Mouse (Mus musculus) lung, postnatal 0 days (tissue): Measurements from ENCODE around the gene Gm28372.

Experiments
- CTCF ChIP-seq: IDR thresholded peaks from 2 replicates; pipeline ENCODE4 v1.5.1; 2016; ENCODE audit warnings: antibody characterized with exemption, mild to moderate bottlenecking
- EP300 ChIP-seq: IDR thresholded peaks from 2 replicates; pipeline ENCODE4 v1.6.1; 2016; ENCODE audit warnings: antibody characterized with exemption, mild to moderate bottlenecking, control low read depth

DNA sequence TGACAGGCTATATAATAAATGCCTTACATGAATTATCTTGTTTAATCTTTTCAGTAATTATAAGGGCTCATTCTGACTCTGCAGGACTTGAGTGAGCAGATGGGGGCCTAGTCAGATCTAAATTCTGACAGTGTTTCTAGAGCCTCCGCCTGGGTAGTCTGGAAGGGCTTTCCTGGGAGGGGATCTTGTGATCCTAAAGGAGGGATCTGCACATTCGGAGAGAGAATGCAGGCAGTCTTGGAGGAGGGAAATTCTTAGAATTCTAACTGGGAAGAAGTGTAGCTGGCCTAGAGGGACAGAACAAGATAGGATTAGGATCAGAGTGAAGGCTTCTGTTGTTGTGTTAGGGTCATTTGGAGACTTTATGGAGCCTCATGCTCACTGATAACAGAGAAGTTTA is 47.2 kb downstream of the Gm28372 start:
- TF ChIP-seq CTCF (no peak), EP300 (no peak)
